Mouse (Mus musculus) testis, postnatal 10 days (tissue): ENCODE results near the gene Nr2c1.

ENCODE experiments used
- DNase-seq: peaks from one replicate; pipeline ENCODE4 v3.0.0; 2021; ENCODE audit warnings: low spot score

Gene Nr2c1

DNA sequence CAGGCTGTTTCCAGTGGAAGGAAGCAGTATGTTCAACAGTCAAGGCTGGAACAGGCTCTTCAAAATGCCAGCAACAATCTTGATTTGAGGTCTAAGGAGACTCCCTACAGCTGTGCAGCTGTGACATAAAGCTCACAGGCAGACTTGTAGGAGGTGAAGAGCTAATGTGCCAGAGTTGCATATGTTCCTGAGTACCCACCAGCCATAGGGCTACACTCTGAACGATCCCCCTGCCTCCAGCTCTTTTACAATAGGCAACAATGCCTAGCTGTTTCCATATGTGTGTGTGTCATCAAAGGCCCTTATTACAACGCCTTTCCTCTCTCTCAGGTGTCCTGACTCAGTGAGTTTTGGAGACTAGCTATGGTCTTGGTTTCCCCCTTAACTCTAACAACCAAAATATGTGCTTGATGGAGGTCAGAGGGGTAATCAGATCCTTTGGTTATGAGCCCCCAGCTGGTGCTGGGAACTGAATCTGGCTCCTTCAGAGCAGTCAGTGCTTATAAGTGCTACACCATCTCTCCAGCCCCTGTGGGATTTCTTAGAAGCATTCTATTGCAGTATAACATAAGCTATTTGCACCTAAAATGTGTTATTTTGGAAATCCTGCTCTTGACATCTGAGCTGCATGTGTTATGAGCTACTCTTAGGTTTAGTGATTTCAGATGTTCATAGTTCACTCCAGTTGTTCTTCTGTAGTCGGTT, 7.4 kb upstream of the Nr2c1 start:
- no peak for DNase-seq

DNA sequence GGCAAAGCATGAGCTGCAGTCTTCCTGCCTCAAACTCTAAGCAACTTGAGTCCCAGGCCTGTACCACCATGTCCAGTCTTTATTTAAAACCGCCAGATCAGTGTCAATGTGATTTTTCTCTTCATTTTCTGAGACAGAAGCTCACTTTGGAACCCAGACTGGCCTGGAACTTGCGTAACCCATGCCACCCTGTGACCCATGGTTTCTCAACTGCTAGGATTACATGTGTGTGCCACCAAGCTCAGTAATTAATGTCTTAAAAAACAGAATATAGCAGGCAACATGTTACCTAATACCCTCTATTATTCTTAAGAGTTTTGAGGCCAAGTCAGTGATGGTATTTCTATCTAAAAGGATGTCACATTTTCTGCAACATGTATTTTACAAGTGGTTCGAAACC, 5.4 kb upstream of the Nr2c1 start:
- no peak for DNase-seq

DNA sequence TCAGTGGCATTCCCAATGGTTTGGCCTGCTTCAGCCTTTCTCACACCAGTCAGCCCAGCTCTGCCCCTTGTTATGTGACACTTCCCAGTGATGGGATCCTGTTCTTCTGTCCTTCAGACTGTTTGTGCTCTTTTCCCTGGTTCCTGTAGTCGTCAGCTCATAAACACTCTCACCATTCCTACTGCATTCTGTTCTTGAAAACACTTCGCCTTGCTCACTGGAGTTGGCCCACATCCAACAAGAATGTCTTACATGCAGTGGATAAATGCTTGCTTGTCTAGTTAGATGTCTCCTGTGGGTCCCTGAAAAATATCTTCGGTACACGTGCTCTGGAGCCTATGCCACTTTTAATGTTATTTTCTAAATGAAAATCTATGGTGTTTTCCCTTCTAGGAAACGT, 3.2 kb upstream of the Nr2c1 start:
- no peak for DNase-seq

DNA sequence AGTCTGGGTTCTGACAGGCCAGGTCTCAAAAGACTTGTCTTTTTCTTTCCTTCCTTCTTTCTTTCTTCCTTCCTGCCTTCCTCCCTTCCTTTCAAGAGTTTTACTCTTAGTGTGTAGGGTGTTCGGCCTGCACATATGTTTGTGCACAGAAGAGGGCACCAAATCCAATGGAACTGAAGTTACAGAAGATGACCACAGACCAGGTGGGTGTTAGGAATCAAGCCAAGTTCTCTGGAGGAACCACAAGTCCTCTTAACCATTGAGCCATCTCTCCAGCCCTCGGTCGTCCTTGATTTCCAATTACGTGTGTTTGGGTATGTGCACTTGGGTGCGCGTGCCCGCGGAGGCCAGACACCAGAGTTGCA, 450 bp upstream of the Nr2c1 start:
- no peak for DNase-seq

DNA sequence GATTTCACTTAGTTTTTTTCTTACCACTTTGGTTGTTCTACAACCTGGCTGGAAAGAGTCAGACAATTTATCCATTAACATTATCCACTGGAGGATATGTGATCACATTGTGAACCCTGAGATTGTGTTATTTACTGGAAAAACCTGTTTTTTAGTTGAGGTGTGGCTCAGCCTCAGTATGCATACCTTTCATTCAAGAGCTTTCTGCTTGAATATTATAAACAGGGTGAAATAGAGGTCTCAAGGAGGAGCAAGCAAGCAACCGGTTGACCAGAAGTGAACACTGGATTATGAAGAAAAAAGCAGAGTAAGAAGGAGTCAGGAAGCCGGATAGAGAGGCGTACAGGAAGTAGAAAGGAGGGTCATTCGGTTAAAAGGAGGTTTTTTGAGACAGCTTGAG, 3.7 kb downstream of the Nr2c1 start:
- no peak for DNase-seq

DNA sequence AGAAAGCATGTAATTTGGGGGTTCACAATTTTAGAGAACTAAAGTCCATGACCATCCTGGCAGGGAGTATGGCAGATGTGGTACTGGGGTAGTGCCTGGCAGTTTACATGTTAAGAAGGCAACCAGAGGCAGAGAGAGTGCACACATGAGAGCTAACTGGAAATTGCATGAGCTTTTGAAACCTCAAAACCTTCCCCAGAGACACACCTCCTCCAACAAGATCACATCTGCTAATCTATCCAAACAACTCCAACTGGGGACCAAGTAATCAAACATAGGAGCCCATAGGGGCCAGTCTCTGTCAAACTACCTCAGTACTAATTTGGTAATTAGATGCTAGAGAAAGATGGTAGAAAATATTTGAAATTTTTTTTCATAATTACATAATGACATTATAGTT, 6.0 kb downstream of the Nr2c1 start:
- DNase-seq, result peak; percentile 3

DNA sequence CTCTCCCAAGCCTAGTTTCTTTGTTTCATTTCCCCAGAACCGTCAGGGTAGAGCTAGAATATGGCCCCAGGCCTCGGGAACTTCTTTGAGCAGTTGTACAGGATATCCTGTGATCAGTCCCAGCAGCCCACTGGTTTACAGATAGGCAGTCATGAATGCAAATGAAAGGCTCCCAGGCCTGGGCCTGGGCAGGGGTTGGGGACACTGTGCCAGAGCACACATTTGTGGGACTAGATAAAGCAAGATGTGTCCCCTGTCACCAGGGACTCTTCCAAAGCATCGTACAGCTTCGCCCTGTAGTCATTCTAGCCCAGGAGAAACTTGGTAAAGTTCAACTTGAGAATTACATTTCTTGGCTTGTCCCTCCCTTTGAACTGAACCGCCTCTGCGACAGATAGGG, 11.1 kb downstream of the Nr2c1 start:
- peak; percentile 23 for DNase-seq

DNA sequence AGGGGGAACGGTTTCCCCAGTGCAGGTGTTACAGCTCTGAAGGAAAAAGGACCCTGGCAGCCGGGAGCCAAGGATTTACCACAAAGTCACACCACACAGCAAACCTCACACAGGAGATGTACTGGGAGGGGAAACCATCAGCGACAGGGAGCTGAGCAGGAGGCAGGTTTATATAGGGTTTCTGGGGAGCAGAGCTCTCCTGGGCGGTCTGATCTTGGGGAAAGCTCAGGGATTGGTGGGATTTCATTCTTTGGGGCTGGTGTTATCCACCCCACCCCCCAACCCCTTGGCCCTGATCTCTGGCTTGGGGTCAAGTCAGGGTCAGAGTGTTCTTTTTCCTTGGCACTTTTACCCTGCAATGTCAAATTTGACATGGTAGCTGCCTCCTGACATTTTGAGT, 11.6 kb downstream of the Nr2c1 start:
- DNase-seq, result no peak

DNA sequence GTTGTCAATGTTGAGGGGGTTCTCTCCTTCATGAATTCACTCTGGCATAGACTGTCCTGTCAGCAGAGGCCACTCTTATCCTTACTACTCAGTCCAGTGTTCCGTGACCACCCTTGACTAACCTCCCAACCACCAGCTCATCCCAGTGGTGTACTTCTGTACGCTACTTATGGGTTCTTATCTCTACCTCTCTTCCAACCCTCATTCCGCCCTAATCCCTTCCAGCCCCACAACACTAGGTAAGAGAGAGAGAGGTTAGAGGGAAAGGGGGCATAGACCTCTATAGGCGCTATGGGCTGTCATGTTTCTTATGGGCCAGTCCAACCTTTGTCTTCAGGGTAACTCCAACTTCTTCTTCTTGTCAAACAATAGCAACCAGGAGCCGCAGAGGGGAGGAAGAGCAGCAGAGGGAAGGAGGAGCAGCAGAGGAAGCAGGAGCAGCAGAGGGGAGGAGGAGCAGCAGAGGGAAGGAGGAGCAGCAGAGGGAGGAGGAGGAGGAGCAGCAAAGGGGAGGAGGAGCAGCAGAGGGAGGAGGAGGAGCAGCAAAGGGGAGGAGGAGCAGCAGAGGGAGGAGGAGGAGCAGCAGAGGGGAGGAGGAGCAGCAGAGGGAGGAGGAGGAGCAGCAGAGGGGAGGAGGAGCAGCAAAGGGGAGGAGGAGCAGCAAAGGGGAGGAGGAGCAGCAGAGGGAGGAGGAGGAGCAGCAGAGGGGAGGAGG, 13.4 kb downstream of the Nr2c1 start:
- peak; percentile 7 for DNase-seq

DNA sequence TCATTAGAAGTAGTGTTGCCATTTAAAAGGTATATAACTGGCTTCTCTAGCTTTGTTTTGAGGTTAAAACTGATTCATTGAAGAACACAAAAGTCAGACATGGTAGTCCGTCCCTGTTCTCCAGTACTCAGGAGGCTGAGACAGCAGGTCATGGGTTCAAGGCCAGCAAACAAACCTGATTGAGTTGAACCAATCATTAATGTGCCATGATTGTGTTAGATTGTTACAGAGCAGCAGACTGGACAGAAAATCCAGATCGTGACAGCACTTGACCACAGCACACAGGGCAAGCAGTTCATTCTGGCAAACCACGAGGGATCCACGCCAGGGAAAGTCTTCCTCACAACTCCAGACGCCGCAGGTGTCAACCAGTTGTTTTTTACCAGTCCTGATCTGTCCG, 14.2 kb downstream of the Nr2c1 start:
- DNase-seq, result peak; percentile 28

DNA sequence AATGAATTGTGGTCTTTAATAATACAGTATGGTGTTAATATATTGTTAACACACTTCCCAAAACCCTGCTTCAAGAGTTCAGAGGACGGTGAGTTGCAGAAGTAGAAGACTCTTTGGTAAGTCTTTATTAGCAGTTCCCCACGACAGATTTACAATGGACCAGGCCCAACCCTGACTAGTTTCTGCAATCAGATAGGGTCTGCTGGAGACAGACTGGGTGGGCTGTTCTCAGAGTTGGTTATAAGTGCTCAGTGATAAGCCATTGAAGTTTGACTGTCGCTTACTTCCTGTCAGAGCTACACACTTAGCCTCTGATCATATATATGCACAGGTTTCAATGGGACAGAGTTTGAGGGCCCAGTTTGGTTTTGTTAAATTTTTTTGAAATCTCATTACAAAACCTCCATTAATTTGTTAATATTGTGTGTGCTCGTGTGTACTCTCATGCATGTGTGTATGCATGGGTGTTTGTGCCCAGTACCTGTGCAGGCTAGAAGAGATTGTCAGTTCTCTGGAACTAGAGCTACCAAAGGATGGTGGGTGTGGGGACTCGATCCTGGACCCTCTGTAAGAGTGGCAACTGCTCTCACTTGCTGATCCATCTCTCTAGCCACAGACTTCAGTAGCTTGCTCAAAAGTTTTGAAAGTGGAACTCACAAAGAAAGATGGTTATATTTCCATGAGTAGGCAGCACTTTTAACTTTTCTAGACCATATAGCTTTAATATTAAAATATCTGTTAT, 16.5 kb downstream of the Nr2c1 start:
- peak; percentile 22 for DNase-seq

DNA sequence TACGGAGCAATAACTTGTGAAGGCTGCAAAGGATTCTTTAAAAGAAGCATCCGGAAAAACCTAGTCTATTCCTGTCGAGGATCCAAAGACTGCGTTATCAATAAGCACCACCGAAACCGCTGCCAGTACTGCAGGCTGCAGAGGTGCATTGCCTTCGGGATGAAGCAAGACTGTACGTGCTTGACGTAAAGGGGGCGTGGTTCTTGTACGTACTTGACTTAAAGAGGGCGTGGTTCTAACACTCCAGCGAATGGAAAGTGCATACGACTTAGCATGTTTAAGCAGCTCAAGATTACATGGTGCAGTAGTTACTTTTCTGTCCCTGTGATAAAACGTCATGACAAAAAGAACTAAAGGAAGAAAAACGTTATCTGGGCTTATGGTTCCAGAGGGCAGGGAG, 17.6 kb downstream of the Nr2c1 start:
- DNase-seq, result peak; percentile 28

DNA sequence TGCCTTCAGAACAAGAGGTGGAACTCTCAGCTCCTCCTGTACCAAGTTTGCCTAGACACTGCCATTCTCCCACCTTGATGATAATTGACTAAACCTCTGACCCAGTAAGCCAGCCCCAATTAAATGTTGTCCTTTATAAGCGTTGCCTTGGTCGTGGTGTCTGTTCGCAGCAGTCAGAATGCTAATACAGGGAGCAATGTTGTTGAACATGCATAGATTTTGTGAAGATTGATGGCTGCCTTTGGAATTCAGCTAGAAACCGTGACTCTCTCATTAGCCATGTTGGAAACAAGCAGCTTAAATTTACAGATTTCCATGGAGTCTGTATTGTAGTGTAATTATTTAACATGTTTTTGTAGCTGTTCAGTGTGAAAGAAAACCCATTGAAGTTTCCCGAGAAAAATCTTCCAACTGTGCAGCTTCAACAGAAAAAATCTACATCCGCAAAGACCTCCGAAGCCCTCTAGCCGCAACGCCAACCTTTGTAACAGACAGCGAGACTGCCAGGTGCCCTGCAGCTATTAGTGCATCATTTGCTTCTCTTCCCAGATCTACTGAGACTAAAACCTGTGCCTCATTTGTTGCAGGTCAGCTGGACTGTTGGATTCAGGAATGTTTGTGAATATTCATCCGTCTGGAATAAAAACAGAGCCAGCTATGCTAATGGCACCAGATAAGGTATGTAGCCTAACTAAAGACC, 19.4 kb downstream of the Nr2c1 start:
- DNase-seq, result peak; percentile 14

DNA sequence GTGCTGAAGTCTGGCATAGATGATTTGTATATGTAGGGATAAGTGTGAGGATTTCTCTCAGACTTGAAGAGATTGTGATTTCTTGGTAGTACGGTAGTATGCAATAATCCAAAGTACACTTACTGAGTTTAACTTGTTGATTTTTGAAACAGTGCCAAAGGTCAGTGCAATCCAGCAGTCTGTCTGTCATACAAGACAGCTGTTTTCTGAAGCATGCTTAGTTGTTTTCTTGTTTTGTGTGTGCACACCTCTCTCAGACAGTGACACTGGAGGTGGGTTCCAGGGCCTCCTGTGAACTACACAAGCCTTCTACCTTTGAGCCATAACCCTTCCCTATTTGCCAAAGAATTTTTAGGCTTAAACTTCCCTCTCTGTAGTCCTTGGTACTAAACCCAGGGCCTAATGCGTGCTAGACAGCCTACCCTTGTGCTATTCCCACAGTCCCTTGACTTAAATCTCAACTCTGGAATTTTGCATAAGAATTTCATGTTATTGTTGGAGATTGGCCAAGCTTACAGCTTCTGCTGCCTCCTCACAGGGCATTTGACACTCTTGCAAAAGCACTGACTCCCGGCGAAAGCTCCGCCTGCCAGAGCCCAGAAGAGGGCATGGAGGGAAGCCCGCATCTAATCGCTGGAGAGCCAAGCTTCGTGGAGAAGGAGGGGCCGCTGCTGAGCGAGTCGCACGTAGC, 23.8 kb downstream of the Nr2c1 start:
- peak; percentile 12 for DNase-seq

DNA sequence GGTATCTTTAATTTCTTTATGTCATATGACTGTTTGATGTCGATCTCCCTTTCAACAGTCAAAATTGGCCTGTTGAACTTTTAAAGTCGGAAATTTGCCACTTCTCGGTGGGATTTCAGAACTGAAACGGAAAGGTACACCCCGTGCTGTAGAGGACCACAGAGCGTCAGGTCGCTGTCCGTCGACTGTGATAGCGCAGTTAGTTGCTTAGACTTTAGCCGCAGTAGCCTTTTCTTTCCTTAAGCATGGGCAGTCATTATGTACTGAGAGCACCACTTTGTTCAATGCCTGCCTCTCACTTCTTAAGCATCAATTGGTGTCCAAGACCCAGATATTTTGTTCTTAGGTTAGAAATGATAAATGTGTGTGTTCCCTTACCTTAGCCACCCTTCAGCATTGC, 24.3 kb downstream of the Nr2c1 start:
- no peak for DNase-seq

DNA sequence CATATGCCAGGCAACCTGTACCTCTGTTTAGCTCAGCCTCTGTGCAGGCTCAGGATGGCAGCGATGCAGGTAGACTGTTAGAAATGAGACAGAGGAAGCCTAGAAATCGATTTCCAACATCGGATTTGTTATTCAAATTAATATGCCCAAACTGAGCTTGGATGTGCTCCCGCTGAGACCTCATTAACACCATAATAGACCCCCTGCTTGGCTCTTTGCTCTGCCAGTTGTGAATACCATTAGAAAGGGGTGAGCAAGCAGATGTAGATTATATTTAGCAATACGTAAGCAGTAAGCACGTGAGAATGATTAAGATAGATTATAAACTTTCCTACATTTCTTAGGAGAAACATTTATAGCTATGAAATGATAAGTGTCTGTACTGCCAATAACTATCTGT, 24.9 kb downstream of the Nr2c1 start:
- DNase-seq, result no peak

DNA sequence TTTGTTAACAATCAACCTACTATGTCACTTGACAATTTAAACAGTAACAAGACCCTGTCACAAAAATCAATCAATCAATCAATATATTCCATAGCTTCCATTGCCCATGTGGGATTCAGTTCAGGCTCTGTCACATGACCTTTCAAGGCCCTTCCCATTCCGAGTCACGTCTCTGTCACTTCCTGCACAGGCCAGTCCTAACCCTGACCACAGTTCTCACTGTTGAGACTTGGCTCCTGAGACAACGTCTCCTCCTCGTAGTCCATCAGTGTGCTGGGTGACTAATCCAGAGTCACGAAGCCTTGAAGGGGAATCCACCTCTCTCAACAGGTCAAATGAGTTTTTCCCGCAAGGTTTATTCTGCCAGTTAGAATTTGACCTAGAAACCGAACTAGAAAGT, 26.8 kb downstream of the Nr2c1 start:
- DNase-seq, result no peak

DNA sequence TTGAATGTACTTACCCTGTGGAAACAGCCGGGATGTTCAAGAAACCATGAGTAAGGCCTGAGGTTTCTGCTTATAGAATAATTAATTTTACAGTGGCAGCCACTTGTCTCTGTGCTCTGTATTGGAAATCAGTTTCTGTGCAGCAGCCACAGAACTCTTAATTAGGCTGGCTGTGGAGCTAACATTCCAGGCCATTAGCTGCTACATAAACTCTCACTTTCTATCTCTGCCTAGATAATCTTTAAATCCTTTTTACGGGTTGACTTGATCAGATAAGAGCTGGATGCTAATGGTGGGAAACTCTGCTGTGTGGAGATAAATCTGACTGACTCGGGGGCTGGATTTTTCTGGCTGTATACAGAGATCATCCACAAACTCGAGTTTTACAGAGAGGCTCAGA, 35.4 kb downstream of the Nr2c1 start:
- DNase-seq, result no peak

DNA sequence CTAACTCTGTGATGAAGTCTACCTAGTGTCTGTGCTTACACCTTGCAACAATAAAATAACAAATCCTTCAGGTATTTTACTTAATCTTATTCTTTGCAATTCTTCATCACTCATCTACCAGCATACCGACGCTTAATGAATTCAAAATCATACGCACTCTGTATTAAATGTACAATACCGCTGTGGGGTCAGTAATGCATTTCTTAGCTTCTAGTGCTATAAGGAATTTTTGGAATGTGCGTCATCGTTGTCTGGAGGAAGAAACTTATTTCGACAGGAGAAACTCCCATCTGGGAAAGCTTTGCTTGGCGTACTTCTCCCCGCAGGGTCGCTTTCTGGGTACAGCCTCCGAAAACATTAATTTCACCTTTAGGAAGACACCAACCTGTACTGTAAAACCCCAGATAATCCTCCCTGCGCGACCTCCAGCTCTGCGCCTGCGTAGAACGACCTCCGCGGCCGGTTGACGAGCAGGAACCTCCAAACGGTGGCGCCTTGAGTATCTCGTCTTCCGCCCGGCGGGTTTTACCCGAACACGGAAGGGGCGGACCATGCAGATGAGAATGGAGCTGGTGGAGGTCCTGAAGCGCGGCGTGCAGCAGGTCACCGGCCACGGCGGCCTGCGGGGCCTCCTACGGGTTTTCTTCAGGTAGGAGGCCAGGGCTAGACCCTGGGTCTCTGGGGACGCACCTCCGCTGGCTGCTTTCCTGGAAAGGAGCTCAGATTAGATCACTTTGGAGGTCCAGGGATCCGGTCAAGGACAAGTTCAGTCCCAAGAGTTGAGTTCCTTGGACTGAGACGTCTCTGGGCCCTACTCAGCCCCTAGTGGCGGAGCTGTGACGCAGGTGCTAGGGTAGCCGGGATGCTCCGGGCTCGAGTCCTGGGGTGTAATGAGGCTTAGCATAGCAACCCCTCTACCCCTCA, 50.9 kb downstream of the Nr2c1 start, which contains the start of gene Ndufa12:
Gene Ndufa12 (plus strand): TSS at position 239 of the 924 bp plus-strand sequence.
- DNase-seq, result peak; percentile 94

DNA sequence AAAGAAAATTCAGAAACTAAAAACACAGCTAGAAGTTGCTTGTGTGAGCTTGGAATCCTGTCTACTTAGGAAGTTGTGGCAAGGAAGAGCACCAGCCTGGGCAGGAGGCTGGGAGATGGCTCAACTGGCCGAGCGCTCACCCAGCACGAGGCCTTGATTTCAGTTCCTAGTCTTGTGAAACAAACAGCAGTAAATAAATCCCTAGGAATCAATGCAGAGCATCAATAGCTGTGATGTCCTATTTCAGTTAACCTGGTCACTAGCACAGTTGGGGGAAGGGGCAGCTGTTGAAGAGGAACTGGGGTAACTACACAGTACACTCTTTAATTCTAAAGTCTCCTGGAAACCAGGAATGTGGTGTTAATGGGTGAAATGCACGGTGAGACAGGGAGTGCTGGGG, 57.1 kb downstream of the Nr2c1 start:
- DNase-seq, result no peak
